Mouse (Mus musculus): ENCODE measurements at regions not wholly inside any gene's neighbourhood (a gene's known extent, or its start where the extent isn't known, plus 50 kb on each side); places are given as distances from the start of the nearest gene placed in this dataset.

DNA sequence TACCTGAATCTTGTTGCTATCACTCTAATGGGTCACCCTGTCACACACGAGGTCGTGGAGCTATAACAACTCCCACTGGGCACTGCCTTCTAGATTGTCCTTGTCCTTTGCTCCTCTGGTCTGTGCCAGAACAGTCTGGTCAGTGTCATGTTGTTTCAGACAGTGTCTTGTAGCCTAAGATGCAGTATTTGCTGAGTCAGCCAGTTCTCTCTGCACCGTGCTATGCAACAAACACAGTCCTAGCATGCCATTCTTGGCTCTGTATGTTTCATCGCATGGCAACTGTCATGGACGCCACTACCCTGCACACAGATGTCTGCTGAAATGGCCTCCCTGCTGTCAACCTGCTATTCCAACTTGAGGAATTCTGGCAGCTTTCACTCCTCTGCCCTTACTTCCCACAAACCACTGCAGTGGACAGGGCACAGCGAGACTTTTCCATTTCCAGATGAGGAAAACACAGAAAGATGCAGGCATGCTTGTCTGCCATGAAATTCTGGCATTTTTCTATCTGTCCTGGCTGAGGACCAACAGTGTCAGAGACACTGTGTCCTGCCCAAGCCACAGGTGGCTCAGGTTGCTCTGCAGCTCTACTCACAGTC is 117.3 kb upstream of the Slc22a23 start:
- no peak for DNase-seq

DNA sequence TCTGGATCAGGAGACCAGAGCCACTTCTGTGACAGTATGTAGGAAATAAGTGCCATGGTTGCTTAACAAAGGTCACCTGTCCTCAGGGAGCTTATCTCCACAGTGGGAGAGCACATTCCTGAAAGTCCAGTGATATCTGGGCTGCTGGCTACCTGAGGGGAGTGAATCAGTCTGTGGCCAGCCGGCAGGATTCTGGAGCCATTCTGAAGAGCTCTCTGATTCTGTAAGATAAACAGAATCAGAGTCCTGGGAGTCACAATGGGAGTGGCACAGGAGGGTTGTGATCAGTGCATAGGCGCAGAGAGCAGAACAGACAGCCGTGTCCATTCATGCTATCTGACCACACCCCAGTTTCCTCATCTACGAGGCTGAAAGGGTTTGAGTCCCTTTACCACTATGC is 116.0 kb upstream of the Slc22a23 start:
- DNase-seq = no peak

DNA sequence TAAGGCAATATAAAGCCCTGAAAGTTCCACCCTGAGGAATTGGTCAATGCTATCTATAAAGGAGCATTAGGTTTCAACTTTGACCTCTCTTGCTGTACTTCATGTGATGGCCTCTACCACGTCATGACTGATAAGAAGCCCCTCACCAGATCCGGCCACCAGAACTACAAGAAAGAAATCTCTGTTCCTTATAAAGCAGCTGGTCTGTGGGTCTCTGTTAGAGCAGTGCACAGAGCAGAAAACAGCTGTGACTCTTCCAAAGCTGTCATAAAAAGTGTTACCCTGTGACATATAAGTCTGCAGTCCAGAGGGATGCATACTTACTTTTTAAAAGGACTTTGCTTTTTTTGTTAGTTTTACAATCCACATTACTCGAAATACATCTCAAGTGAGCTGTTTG is 111.1 kb upstream of the Slc22a23 start:
- DNase-seq = no peak

DNA sequence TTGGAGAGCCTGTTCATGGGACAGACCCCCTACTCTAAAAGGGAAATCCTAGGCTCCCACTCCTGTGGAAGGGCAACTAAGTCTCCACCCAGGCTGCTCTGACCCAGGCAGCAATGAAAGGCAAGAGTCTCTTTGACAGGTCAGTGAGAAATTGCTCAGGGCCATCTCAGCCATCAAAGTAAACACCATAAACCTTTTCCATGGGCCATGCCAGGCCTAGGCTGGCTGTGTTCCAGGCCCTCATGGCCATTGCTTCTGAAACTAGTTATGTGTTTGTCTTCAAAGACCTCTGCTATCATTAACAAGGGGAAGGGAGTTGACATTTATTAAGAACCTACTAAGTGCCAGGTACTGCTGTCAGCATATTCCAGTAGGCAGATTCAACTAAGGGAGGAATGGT is 101.8 kb upstream of the Slc22a23 start:
- DNase-seq = no peak

GRCm38 (mm10) chr13:34446327-34446726 is 101.3 kb upstream of the Slc22a23 start:
- no peak for DNase-seq

DNA sequence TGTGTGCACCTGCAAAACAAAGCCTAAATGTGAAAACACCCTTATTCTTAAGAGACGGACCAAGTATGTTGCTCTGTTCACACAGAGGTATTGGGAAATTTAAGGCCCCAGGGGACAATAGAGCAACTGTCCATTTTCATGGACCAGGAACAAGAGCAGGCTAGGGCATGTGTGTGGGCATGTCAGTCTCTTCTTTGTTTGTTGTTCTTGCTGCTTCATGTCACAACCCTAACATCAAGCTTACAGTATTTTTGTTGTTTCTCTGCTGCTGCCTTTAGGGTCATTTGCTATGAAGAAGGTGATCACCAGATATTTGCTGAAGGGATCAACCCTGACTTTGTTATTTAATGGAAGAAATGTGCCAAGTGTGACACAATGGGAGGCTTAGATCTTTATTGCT is 96.4 kb upstream of the Slc22a23 start:
- DNase-seq = no peak

- no peak for DNase-seq
These were observed 82.5 kb upstream of the Slc22a23 start for GRCm38 (mm10) chr13:34427527-34427926.

DNA sequence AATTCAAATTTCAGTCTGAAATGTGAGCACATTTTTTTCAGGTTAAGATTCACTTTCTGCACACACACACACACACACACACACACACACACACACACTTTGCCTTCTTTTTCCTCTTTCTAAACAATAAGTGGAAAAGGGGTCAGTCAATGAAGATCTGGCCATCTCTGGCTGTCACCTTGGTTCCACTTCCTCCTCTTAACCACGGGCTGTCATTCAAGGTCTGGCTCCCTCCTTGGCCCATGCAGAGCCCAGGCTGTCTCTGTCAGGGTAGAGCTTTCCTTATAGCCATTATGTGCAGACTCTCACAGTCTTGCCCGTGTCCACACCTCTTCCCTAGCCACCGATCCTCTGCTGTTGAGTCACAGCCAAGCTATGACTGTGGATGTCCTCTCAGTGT is 79.9 kb upstream of the Slc22a23 start:
- DNase-seq = no peak

DNA sequence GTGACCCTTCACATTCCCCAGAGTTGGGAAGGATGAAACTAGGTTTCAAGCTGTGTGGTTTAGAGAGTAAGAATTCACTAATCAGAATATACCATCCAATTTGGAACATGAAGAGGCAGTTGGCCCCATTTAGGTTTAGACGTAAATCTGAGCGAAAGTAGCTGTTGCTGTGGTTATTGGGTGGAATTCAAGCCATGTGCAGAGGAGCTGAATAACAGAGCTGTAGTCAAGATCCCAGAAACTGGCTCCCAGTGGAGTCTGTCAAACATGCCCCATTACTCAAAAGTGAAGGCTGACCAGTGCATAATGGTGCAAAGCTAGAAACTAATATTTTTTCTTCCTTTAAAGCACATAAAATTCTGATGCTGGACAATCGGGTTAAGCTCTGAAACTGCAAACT is 76.7 kb upstream of the Slc22a23 start:
- DNase-seq = no peak

DNA sequence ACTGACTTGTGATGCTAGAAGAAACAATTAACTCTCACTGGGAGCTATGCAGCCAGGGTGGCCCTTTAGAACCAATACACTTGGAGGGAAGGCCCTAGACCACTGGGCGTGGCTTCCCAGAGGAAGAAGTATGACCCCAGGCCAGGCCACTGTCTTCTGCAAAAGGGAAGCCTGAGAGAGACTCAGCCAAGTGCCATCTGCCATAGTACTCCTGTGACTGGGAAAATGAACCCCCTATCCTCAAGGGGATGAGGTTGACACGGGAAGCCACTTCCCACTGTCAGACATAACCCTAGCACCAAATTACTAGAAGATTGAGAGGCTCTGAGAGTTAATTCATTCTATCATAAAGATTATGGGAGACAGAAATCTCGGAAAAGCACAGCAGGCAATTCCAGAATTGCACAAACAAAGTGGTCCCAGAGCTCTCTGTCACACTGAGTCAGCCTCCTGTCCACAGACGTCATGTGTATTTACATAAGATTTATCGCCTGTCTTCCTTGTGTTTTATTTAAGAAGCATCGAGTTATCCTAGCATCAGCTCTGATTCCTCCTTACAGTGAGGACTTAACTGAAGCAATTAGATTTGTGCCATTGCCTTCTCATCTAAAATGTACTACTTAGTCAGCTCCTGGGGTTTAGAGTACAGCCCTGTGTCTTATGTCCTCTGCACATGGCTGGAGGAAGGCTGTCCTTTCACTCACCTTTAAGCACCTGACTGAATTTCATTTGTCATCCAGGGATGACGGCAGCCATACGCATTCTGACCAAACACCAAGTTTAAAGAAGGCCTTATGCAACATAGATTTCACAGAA is 75.6 kb upstream of the Slc22a23 start:
- DNase-seq = no peak

- DNase-seq = peak; percentile 55
These were observed 74.1 kb upstream of the Slc22a23 start for GRCm38 (mm10) chr13:34419061-34419460.

GRCm38 (mm10) chr13:34416603-34417002 is 71.6 kb upstream of the Slc22a23 start:
- DNase-seq = no peak

DNA sequence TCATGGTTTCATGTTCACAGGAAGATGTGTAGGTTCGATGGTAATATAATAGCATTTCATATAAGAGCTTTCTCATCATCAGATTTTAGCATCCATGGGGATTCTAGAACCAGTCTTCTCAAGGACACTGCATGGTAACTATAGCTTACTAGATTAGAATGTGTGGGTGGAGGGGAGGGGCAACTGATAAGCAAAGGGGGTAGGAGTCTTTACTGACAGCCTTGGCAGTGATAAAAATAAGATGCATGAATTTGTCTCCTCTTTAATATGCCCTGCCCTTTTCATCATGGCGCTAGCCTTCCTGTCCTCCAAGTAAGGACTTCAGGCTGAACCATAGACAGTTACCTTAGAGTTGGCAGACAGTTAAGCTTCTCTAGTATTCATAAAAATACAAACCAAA is 69.6 kb upstream of the Slc22a23 start:
- DNase-seq = no peak

DNA sequence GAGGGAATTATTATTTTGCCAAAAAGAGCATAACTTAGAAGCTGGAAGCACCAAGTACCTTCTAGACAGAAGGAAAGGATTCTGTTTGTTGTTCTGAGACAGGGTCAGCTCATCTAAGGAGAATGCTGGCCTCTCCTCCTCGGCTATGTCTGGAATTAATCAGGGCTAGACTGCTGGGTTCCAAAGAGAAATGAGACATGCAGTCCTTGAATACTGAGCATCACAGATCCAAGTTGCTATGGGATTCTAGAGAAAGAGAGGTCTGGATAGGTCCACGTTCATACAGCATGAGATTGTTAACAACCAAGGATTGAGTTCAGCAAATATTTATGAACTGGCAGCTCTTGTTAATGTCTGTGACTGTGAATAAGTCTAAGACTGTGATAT is 63.7 kb upstream of the Slc22a23 start:
- no peak for DNase-seq

- peak; percentile 70 for DNase-seq
These were observed 63.2 kb upstream of the Slc22a23 start for GRCm38 (mm10) chr13:34408007-34408668.

DNA sequence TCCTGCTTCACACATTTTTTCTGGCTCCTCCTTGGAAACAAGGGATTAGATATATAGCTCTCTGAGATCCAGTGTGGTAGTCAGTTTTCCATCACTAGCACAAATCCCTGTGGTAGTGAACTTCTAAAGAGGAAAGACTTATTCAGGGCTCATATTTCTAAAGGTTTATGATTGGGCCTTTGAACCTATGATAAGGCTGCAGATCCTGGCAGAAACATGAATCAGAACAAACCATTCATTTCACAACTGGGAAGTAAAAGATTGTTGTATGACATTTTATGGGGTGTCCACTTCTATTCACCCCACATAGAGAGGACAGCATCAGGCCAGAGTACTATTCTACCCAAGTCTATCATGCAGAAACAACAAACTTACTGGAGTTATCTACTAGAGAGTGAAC is 61.3 kb upstream of the Slc22a23 start:
- DNase-seq = no peak

- no peak for DNase-seq
These were observed 57.6 kb upstream of the Slc22a23 start for GRCm38 (mm10) chr13:34402631-34403030.

DNA sequence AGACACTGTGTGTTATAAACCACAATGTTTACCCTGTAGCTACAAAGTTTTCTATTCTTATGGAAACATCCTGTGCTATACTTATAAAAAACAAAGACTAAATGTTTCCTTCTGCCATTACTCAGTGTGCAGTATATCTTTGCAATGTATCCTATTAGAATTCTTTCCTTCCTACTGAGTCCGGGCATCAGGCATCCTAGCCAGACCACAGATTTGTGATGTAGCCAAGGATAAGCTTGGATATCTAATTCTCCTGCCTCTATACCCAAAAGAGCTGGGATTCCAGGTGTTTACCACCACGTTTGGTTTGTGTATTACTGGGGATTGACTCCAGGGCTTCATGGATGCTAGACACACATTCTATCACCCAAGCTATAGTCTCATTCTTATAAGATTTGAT is 56.0 kb upstream of the Slc22a23 start:
- no peak for DNase-seq

- DNase-seq = no peak
These were observed 53.9 kb upstream of the Slc22a23 start for GRCm38 (mm10) chr13:34398847-34399246.

GRCm38 (mm10) chr13:34398061-34398787 is 53.2 kb upstream of the Slc22a23 start:
- no peak for DNase-seq

GRCm38 (mm10) chr13:34395504-34395903 is 50.5 kb upstream of the Slc22a23 start:
- DNase-seq = no peak

DNA sequence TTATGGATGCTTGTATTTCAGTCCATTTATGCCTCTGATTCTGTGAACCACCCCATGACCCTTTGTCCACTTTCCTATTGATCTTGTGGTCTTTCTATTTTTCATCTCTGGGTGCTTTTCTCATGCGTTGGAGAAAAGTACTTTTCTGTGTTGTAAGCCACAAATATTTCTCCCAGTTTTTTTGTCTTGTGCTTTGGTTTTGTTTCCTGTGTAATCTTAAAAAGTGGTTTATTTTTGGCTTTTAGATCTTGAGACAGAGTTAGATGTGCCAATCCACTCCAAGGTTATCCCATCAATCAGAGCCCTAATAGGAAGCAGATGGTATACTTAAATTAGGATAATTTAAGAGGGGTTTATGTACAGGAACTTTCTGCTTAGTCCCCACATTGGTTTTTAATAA is 50.0 kb upstream of the Slc22a23 start:
- no peak for DNase-seq

Measured in right cerebral cortex, adult 18-20 months (tissue).